Mouse (Mus musculus) hindbrain, embryonic 10.5 days (tissue): ENCODE results near the gene Mctp1. TPM values are rescaled to one million over a fixed set of nuclear protein-coding genes. Genes with fewer than 3 reads are reported as not detected.
A peak's percentile ranks its signal among the peaks of the same experiment; 100 is the strongest.

Experiments
- DNase-seq: peaks from one replicate; pipeline ENCODE4 v3.0.0-alpha.2; 2017; ENCODE audit warnings: low spot score
- H3K27ac ChIP-seq: fragments of 300-500 bp; sonication (generic); 2 replicates; pipeline ENCODE4 v1.5.1; 2016; ENCODE audit warnings: mild to moderate bottlenecking, moderate library complexity
- H3K27me3 ChIP-seq: fragments of 300-500 bp; sonication (generic); 2 replicates; pipeline ENCODE4 v1.6.1; 2016; ENCODE audit warnings: mild to moderate bottlenecking; ENCODE audit not compliant: poor library complexity, insufficient read depth, severe bottlenecking
- H3K36me3 ChIP-seq: fragments of 300-500 bp; sonication (generic); 2 replicates; pipeline ENCODE4 v1.6.1; 2016; ENCODE audit warnings: mild to moderate bottlenecking, moderate library complexity
- H3K4me1 ChIP-seq: fragments of 300-500 bp; sonication (generic); replicated peaks from 2 replicates; pipeline ENCODE4 v1.6.1; 2016; ENCODE audit warnings: mild to moderate bottlenecking
- H3K4me3 ChIP-seq: fragments of 300-500 bp; sonication (generic); 2 replicates; pipeline ENCODE4 v1.5.1; 2016; ENCODE audit warnings: mild to moderate bottlenecking, moderate library complexity
- H3K9me3 ChIP-seq: fragments of 300-500 bp; sonication (generic); 2 replicates; pipeline ENCODE4 v1.6.1; 2016; ENCODE audit warnings: mild to moderate bottlenecking, moderate library complexity
- WGBS: fragments of 180-500 bp; shearing (Covaris S2); methylation state at CpG from one replicate; pipeline ENCODE4 v1.1.7; 2016; 5-methylcytosine and 5-hydroxymethylcytosine counted together
- polyA plus RNA-seq: library from polyadenylated mRNA; unstranded; fragments of >200 nt; fragmentation: Nextera tagmentation; extraction: Ambion mirVana; gene quantifications from 2 replicates; pipeline ENCODE4 v1.2.1, GENCODE M21; 2016

Mctp1 gene
- polyA plus RNA-seq, 1 experiment from 2014 or later: 3.6 TPM

- H3K36me3 ChIP-seq: no peaks in the 10 kb centered on the region
- no peaks in the 10 kb centered on the region for H3K9me3 ChIP-seq
- H3K4me3 ChIP-seq: no peak overlapping the region
Measured at GRCm38 (mm10) chr13:76690143-76690542, 305.8 kb downstream of the Mctp1 start.

GRCm38 (mm10) chr13:76690697-76691096, 306.4 kb downstream of the Mctp1 start:
- Histone ChIP-seq H3K27ac (no peak overlapping the region), H3K4me1 (no peaks in the 10 kb centered on the region), H3K27me3 (no peaks in the 10 kb centered on the region), H3K4me3 (no peak overlapping the region), H3K9me3 (no peaks in the 10 kb centered on the region), H3K36me3 (no peaks in the 10 kb centered on the region)
- 85% methylated on average over 1 of the region's 1 CpGs for WGBS
- no peak for DNase-seq

More at GRCm38 (mm10) chr13:76690143-76690542, 305.8 kb downstream of the Mctp1 start:
- H3K27ac ChIP-seq: no peak overlapping the region
- H3K4me1 ChIP-seq: no peaks in the 10 kb centered on the region
- DNase-seq: no peak
- no peaks in the 10 kb centered on the region for H3K27me3 ChIP-seq

- Histone ChIP-seq H3K4me3 (no peak overlapping the region), H3K27me3 (no peaks in the 10 kb centered on the region), H3K27ac (no peak overlapping the region), H3K36me3 (no peaks in the 10 kb centered on the region), H3K4me1 (no peaks in the 10 kb centered on the region), H3K9me3 (no peaks in the 10 kb centered on the region)
- DNase-seq: no peak
Measured at GRCm38 (mm10) chr13:76734013-76734412, 349.7 kb downstream of the Mctp1 start.

GRCm38 (mm10) chr13:76750663-76751429, 366.5 kb downstream of the Mctp1 start:
- Histone ChIP-seq H3K4me1 (no peaks in the 10 kb centered on the region), H3K36me3 (no peaks in the 10 kb centered on the region), H3K4me3 (no peak overlapping the region), H3K27ac (no peak overlapping the region), H3K9me3 (no peaks in the 10 kb centered on the region), H3K27me3 (no peaks in the 10 kb centered on the region)
- no peak for DNase-seq
- 79% methylated on average over 4 of the region's 4 CpGs for WGBS

GRCm38 (mm10) chr13:76759832-76760490, 375.6 kb downstream of the Mctp1 start:
- 32% methylated on average over 6 of the region's 6 CpGs for WGBS
- no peaks in the 10 kb centered on the region for H3K9me3 ChIP-seq
- no peaks in the 10 kb centered on the region for H3K36me3 ChIP-seq
- H3K27ac ChIP-seq: no peak overlapping the region
- DNase-seq: peak; percentile 44
- H3K4me3 ChIP-seq: no peak overlapping the region
- H3K27me3 ChIP-seq: no peaks in the 10 kb centered on the region
- H3K4me1 ChIP-seq: no peaks in the 10 kb centered on the region

GRCm38 (mm10) chr13:76799662-76800061, 415.3 kb downstream of the Mctp1 start:
- DNase-seq: no peak
- WGBS: 71% methylated on average over 1 of the region's 1 CpGs
- Histone ChIP-seq H3K4me3 (no peak overlapping the region), H3K36me3 (no peaks in the 10 kb centered on the region), H3K9me3 (no peaks in the 10 kb centered on the region), H3K4me1 (peaks cover 11% of the 10 kb centered on the region), H3K27me3 (peaks cover 16% of the 10 kb centered on the region), H3K27ac (no peak overlapping the region)

GRCm38 (mm10) chr13:76801126-76801632, 416.8 kb downstream of the Mctp1 start:
- Histone ChIP-seq H3K4me1 (peaks cover 11% of the 10 kb centered on the region), H3K27ac (no peak overlapping the region), H3K4me3 (no peak overlapping the region), H3K9me3 (no peaks in the 10 kb centered on the region), H3K36me3 (no peaks in the 10 kb centered on the region), H3K27me3 (peaks cover 27% of the 10 kb centered on the region)
- WGBS: 67% methylated on average over 6 of the region's 6 CpGs
- DNase-seq: no peak

- H3K27me3 ChIP-seq: peaks cover 37% of the 10 kb centered on the region
- no peak overlapping the region for H3K27ac ChIP-seq
- peak; percentile 42 for DNase-seq
- WGBS: 50% methylated on average over 3 of the region's 3 CpGs
- peaks cover 11% of the 10 kb centered on the region for H3K4me1 ChIP-seq
- H3K36me3 ChIP-seq: no peaks in the 10 kb centered on the region
- H3K9me3 ChIP-seq: no peaks in the 10 kb centered on the region
- H3K4me3 ChIP-seq: no peak overlapping the region
Measured at GRCm38 (mm10) chr13:76802051-76802728, 417.9 kb downstream of the Mctp1 start.

GRCm38 (mm10) chr13:76802926-76803325, 418.6 kb downstream of the Mctp1 start:
- H3K4me1 ChIP-seq: peaks cover 11% of the 10 kb centered on the region
- no peak overlapping the region for H3K27ac ChIP-seq
- H3K9me3 ChIP-seq: no peaks in the 10 kb centered on the region
- peaks cover 44% of the 10 kb centered on the region for H3K27me3 ChIP-seq
- DNase-seq: no peak
- no peaks in the 10 kb centered on the region for H3K36me3 ChIP-seq
- WGBS: 88% methylated on average over 9 of the region's 9 CpGs
- no peak overlapping the region for H3K4me3 ChIP-seq

GRCm38 (mm10) chr13:76803799-76804198, 419.5 kb downstream of the Mctp1 start:
- no peaks in the 10 kb centered on the region for H3K9me3 ChIP-seq
- peaks cover 11% of the 10 kb centered on the region for H3K4me1 ChIP-seq
- WGBS: 60% methylated on average over 6 of the region's 6 CpGs
- no peaks in the 10 kb centered on the region for H3K36me3 ChIP-seq
- H3K4me3 ChIP-seq: no peak overlapping the region
- DNase-seq: no peak
- H3K27me3 ChIP-seq: peaks cover 53% of the 10 kb centered on the region
- H3K27ac ChIP-seq: peak overlapping the region; percentile 29; the same call in 1 of the 2 replicates

- no peak for DNase-seq
- Histone ChIP-seq H3K27me3 (peaks cover 76% of the 10 kb centered on the region), H3K27ac (peak overlapping the region; percentile 66; the same call in 1 of the 2 replicates), H3K4me1 (peaks cover 29% of the 10 kb centered on the region), H3K9me3 (no peaks in the 10 kb centered on the region), H3K36me3 (no peaks in the 10 kb centered on the region), H3K4me3 (no peak overlapping the region)
- 62% methylated on average over 1 of the region's 1 CpGs for WGBS
Measured at GRCm38 (mm10) chr13:76808871-76809390, 424.6 kb downstream of the Mctp1 start.

GRCm38 (mm10) chr13:76809802-76810201, 425.5 kb downstream of the Mctp1 start:
- DNase-seq: peak; percentile 41
- H3K27me3 ChIP-seq: peaks cover 74% of the 10 kb centered on the region
- H3K9me3 ChIP-seq: no peaks in the 10 kb centered on the region
- H3K36me3 ChIP-seq: no peaks in the 10 kb centered on the region
- peaks cover 28% of the 10 kb centered on the region for H3K4me1 ChIP-seq
- no peak overlapping the region for H3K4me3 ChIP-seq
- H3K27ac ChIP-seq: peak overlapping the region; percentile 66; the same call in 1 of the 2 replicates
- 8% methylated on average over 2 of the region's 2 CpGs for WGBS
